Mouse (Mus musculus): Measurements from ENCODE around the gene Myo1b. TPM values are rescaled to one million over a fixed set of nuclear protein-coding genes. Genes with fewer than 3 reads are reported as not detected.
"Not testable (repeated sequence)": the region's sequence is repeated elsewhere in the genome, so short reads cannot be mapped to it uniquely, and the experiment has no call there.

Gene Myo1b
- total RNA-seq, 4 experiments from 2014 or later: 4.5 to 11.0 (median 6.0) TPM

DNA sequence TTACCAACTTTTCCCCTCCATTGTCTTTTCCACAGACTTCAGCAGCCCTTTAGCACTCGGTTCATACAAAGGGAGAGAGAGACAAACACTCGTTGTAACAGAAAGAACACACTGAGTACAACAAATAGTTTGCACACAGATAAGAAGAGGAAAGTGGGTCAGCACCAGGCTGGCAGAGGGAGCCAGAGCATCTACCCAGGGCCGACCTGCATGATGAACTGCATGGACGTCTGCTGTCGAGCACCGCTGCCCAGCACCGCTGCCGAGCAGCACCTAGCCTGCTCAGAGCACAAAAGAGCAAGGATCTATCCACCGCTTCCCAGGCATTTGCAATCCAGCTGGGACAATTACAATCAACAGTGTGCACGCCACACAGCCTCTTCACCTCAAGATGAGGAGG lies 19.9 kb downstream of the Myo1b start:
- DNase-seq (ENCODE audit: low spot score in 2 of 2): no peak

DNA sequence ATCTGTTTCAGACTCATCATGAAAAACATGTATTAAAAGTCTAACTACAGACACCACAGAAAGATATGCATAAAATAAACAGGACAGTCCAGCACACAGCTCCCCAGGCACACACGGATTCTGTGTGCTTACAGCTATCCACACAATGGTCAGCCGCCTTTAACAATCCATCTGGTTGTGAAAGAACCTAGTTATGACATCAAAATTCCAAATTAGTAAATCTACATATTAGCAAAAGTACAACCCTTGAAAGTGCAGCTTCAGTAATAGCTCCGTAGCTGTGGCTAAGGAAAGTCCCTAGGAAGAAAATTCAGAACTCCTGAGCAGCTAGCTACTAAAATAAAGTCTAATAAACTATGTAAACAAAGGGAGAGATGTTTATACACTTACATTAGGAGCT lies 21.1 kb downstream of the Myo1b start:
- no peak for DNase-seq (ENCODE audit: low spot score in 2 of 2)

GRCm38 (mm10) chr1:51893521-51894355 lies 22.1 kb downstream of the Myo1b start:
- DNase-seq (ENCODE audit: low spot score in 2 of 2): no peak

DNA sequence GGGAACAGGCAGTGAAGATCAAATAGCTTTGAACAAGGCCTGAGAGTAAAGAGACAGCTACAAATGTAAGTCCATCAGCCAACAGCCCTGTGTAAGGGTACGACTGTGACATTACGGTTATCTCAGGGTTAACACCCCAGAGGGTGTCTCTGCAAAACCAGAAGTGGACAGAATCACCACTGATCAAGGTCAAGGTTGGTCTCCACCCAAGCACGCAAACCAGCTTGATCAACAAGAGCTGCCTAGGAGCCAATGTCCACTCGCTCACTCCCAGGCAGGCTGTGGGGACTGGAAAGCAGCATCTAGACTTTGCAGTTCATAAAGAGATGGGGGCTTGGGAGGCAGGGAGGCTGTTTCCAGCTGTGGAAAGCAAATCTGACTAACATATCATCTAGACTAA lies 23.9 kb downstream of the Myo1b start:
- no peak for DNase-seq (ENCODE audit: low spot score in 2 of 2)

- DNase-seq (ENCODE audit: low spot score in 2 of 2): no peak
Observed at GRCm38 (mm10) chr1:51888046-51888813, 27.6 kb downstream of the Myo1b start.

DNA sequence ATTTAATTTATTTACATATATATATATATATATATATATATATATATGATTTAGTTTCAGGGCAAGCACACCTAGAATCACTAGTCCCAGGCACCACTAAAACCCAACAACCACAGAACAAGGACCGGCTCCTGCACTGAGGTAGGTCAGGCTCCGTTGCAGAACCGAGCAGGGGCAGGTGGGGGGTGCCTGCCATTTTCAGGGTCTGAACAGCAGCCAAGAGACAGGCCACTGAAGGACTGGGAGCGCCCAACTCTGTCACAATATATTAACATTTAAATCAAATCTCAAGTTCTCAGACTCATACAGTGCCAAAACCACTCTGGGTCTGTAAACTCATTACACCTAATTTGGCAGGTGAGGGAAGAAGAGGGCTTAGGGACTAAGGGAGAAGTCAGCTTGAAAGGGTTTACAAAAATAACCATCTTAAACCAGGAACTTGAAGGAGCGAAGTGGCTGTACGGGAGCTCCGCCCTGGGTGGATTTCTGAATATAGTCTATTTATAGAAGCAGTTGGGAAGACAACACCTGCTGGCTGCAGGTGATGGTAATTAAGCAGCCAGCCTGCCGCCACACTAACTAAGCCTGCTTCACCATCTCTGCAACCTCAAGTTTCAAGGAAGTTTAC lies 30.4 kb downstream of the Myo1b start:
- no peak for DNase-seq (ENCODE audit: low spot score in 2 of 2)

DNA sequence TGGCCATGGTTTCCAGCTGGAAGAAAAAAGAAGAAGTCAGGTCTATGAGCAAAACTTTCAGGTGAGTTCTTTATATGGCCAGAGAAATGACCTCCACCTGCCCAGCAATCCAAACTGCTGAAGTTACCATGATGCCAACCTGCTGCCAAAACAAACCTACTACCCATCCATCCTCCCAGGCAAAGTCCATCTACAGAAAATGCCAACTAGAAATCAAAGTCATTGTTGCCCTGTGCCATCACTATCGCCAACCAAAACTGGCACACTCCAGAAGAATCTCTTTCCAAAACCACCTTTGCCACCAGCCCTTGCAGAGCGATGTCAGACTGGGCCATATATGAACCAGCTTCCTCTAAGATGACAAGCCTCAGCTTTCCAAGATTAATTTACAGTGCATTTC lies 32.7 kb downstream of the Myo1b start:
- no peak for DNase-seq (ENCODE audit: low spot score in 2 of 2)

DNA sequence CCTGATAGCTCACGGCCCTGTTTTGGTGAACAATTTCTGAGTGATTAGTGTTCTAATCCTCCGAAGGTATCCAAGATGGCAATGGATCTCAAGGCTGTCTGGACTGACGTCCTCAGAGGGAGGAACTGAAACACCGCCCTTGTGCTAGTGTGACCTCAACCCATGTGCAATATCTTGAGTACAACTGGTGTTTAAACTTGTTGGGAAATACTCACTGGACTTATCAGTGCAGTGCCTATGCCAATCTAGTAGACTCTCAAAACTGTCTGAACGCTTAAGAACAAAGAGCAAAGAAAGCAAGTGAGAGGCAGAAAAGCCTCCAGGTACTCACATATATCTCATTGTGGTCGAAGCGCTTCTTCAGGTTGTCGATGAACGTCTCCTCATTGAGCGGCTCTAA lies 33.1 kb downstream of the Myo1b start:
- DNase-seq (ENCODE audit: low spot score in 2 of 2): no peak

GRCm38 (mm10) chr1:51879927-51880814 lies 35.7 kb downstream of the Myo1b start:
- DNase-seq (ENCODE audit: low spot score in 2 of 2): no peak

DNA sequence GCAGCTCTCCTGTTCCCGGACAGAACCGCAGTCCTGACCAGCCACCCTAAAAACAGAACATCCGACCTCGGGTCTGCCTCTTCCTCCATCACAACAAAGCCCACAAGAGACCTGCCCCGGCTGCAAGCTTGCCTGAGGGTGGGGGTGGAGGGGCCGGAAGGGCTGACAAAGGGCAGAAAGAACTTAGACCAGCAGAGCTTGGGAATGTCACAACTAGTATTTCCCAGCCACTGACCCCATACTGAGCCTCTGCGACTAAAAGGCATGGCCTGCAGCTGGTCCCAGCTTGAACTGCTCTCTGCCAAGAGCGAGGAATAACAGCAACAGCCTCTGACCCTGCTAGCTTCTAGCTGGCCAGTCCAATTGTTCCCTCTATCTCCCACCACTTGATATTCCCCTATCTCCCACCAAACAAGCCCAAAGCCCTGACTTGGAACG lies 36.5 kb downstream of the Myo1b start:
- DNase-seq (ENCODE audit: low spot score in 2 of 2): no peak

GRCm38 (mm10) chr1:51875462-51876225 lies 40.2 kb downstream of the Myo1b start:
- no peak for DNase-seq (ENCODE audit: low spot score in 2 of 2)

- no peak for DNase-seq (ENCODE audit: low spot score in 2 of 2)
Observed at GRCm38 (mm10) chr1:51872493-51873261, 43.2 kb downstream of the Myo1b start.

GRCm38 (mm10) chr1:51871234-51871633 lies 44.6 kb downstream of the Myo1b start:
- not testable (repeated sequence) for DNase-seq (ENCODE audit: low spot score in 2 of 2)

DNA sequence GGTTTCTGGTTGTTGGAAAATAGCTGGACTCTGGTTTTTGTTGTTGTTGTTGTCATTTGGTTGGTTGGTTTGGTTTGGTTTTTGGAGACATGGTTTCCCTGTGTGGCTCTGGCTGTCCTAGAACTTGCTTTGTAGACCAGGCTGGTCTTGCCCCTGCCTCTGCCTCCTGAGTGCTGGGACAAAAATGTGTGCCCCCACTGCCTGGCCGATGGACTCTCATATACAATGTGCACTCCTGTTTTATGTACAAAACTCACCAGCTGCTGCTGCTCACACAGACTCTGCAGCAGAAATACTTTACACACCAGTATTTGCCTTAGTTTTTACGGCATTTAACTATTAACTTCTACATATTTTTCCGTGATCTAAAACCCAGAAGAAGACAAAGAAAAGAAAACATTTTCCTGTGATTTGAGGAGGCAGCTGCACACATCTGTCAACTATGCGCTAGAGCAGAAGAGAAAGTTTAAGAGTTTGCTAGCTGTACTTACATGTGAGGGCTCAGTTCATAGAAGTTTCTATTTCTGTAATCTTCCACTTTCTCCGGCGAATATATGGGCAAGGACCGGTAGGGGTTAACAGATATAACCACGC lies 52.9 kb downstream of the Myo1b start:
- DNase-seq (ENCODE audit: low spot score in 2 of 2): no peak

GRCm38 (mm10) chr1:51860837-51861236 lies 55.0 kb downstream of the Myo1b start:
- no peak for DNase-seq (ENCODE audit: low spot score in 2 of 2)

DNA sequence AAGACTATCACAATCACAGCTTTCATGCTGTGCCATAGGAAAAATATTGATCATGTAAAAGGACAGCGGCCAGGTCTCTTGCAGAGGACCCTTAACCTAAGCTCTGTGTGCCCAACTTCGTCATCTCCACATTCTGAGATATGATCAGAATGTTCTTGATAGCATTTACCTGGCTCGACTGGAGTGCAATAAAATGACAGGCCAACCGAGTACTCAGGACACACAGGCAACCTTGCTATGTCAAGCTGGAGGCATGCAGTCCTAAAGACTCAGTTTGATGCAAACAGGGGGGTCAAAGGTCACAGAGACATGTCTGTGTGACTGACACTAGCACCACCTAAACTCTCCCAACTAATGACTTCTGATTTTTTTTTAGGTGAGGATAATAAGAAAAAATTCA lies 58.9 kb downstream of the Myo1b start:
- no peak for DNase-seq (ENCODE audit: low spot score in 2 of 2)

DNA sequence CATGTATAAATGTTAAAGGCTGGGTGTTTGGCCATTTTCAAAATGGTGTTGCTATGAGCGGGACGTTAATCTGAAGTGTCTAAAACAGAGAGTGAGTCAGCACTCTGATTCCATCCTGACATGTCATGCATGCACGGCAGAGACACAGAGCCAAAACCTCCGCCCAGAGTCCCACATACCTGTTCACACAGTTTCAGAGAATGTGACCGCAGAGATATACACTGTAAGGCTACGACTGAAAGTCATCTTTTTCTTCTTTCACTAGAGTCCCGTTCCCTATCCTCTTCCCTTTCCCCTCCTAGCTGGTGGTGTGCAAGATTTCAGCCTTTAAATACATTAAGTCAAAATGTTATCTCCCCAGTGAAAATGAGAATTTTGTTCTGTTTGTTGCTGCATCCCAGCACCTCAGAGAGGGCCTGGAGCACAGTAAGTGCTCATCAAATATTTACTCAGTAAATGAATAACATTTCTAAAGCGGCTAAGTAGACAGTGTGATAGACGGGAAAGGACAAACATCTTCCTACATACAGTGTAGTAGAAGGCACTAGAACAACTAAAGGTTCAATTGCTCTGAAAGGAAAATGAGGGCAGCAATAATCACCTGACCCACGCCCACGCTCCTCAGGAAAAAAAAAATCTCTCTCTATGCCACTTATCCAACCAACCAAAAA lies 59.5 kb downstream of the Myo1b start:
- DNase-seq (ENCODE audit: low spot score in 2 of 2): no peak

GRCm38 (mm10) chr1:51855541-51856244 lies 60.2 kb downstream of the Myo1b start:
- no peak for DNase-seq (ENCODE audit: low spot score in 2 of 2)

All from gastrocnemius, adult 8-10 months (tissue).